Mouse (Mus musculus) heart, embryonic 14.5 days (tissue): ENCODE data around the gene Ctdsp2. TPM values are rescaled to one million over a fixed set of nuclear protein-coding genes. Genes with fewer than 3 reads are reported as not detected.

Experiments used
- ATAC-seq: fragments of 200-750 bp; cut with Nextera tagmentation; 2 replicates; pipeline ENCODE4 v1.8.0; 2017; ENCODE audit warnings: low read depth, moderate TSS enrichment; ENCODE audit not compliant: insufficient number of reproducible peaks, insufficient read depth, low FRiP score
- H3K27ac ChIP-seq, 2 experiments: fragments of 200-500 bp in 1 of 2; fragments of 300-500 bp in 1 of 2; sonication (generic) in 1 of 2; replicated peaks in 1 of 2; 2 replicates each; pipeline ENCODE4 v1.5.1; 2012 to 2014; ENCODE audit warnings: low read depth in 2 of 2, low read length in 2 of 2, control low read depth in 1 of 2, mild to moderate bottlenecking in 1 of 2, mixed read lengths in 1 of 2; ENCODE audit not compliant: control insufficient read depth in 1 of 2, insufficient read depth in 1 of 2
- H3K27me3 ChIP-seq: fragments of 300-500 bp; sonication (generic); 2 replicates; pipeline ENCODE4 v1.6.1; 2014; ENCODE audit warnings: mild to moderate bottlenecking, low read length, control low read depth; ENCODE audit not compliant: control insufficient read depth, insufficient read depth
- H3K36me3 ChIP-seq: fragments of 300-500 bp; sonication (generic); 2 replicates; pipeline ENCODE4 v1.6.1; 2014; ENCODE audit warnings: mild to moderate bottlenecking, control low read depth, low read length, mixed read lengths; ENCODE audit not compliant: control insufficient read depth, insufficient read depth
- H3K4me1 ChIP-seq, 2 experiments: fragments of 200-500 bp in 1 of 2; fragments of 300-500 bp in 1 of 2; sonication (generic) in 1 of 2; 2 replicates each; pipeline ENCODE4 v1.6.1; 2012 to 2014; ENCODE audit warnings: low read length in 2 of 2, control low read depth in 1 of 2, mixed read lengths in 1 of 2; ENCODE audit not compliant: control insufficient read depth in 2 of 2, insufficient read depth in 2 of 2
- H3K4me2 ChIP-seq: fragments of 300-500 bp; sonication (generic); 2 replicates; pipeline ENCODE4 v1.6.1; 2014; ENCODE audit warnings: mild to moderate bottlenecking, low read length
- H3K4me3 ChIP-seq, 2 experiments: fragments of 200-500 bp in 1 of 2; fragments of 300-500 bp in 1 of 2; sonication (generic) in 1 of 2; 2 replicates each; pipeline ENCODE4 v1.5.1; 2012 to 2014; ENCODE audit warnings: low read length in 2 of 2, mild to moderate bottlenecking in 2 of 2, control low read depth in 1 of 2, low read depth in 1 of 2, moderate library complexity in 1 of 2; ENCODE audit not compliant: control insufficient read depth in 1 of 2, insufficient read depth in 1 of 2
- H3K9ac ChIP-seq: fragments of 300-500 bp; sonication (generic); 2 replicates; pipeline ENCODE4 v1.6.1; 2014; ENCODE audit warnings: mild to moderate bottlenecking, low read length
- H3K9me3 ChIP-seq: fragments of 300-500 bp; sonication (generic); 2 replicates; pipeline ENCODE4 v1.6.1; 2016; ENCODE audit warnings: low read length, control low read depth; ENCODE audit not compliant: control insufficient read depth
- WGBS: fragments of 180-500 bp; shearing (Covaris S2); extraction: QIAGEN DNeasy Blood & Tissue Kit; methylation state at CpG from one replicate; pipeline ENCODE4 v1.1.7; 2014; 5-methylcytosine and 5-hydroxymethylcytosine counted together
- polyA plus RNA-seq: library from polyadenylated mRNA; unstranded; fragments of >200 nt; fragmentation: Nextera tagmentation; extraction: Ambion mirVana; gene quantifications from 2 replicates; pipeline ENCODE4 v1.2.1, GENCODE M21; 2014

Ctdsp2 gene
- polyA plus RNA-seq, 1 experiment from 2014 or later, result 64.4 TPM

DNA sequence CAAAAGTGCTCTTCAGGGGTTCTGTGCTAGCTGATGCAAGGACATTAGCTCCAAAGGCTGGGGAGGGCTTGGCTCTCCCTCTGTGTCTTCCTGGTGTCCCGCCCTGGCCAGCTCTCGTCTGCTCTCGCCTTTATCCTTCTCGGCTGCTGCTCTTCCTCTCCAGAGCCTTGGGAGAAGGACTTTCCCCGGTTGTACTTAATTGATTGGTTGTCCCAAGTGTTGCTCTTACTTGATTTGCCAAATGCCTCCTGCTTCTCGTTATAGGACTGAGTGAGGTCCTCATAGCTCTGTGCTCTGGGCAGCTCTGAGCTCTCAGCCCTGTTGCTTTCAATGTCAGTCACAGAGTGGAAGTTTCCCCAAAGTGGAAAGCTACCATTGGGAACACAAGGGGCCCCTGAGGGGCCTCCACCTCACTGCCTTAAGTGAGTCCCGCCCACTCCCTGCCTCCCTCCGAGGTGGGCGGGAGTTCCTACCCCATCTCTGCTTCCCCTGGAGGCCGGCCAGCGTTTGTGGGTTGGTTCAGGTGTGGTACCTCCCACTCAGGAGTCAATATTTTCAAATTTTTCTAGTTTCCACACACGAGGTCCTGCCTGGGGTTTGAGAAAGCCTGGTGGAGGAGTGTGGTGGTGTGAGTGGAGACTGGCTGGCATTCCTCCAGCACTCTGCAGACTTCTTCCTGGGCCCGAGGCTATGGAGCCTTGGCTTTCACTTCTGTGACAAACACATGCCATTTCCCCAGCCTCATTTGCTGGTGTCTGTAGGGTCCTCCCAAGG is 19.0 kb downstream of the Ctdsp2 start:
- ATAC-seq, result no peak
- Histone ChIP-seq H3K27me3 (no peaks in the 10 kb centered on the region), H3K4me3 (no peak overlapping the region), H3K4me2 (no peak overlapping the region), H3K36me3 (peaks cover 75% of the 10 kb centered on the region), H3K9me3 (no peaks in the 10 kb centered on the region), H3K4me1 (no peaks in the 10 kb centered on the region; a peak in 1 of 4 replicates), H3K27ac (no peak overlapping the region), H3K9ac (no peak overlapping the region)
- WGBS, result 59% methylated on average over 13 of the region's 13 CpGs

DNA sequence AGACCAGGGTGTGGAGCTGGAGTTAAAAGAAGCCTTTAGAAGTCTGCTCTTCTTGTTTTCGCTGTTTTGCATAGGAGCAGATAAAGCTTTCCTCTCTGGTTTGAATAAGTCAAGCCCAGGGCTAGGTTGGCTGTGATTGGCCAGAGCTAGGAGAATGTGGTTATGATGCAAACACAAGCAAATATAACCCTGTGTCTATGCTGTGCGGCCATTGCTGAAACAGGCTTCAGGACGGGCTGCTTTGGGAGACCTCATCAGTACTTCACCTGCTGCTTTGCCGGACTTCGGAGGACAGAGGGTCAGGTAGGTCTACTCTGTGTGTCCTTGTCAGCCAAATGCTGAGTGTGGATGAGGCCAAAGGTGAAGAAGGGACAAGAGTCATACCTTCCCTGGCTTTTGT is 22.0 kb downstream of the Ctdsp2 start, which contains the start of gene Avil:
TSS of gene Avil (plus strand) at position 181 of the 400 bp plus-strand sequence.
- H3K9ac ChIP-seq, result no peak within 1 kb of the TSS
- no peak for ATAC-seq
- WGBS, result 83% methylated on average over 5 of the region's 5 CpGs
- H3K4me1 ChIP-seq, result no peaks in the 10 kb centered on the region; a peak in 1 of 4 replicates
- no peaks in the 10 kb centered on the region for H3K9me3 ChIP-seq
- no peak within 1 kb of the TSS for H3K27ac ChIP-seq
- no peaks in the 10 kb centered on the region for H3K27me3 ChIP-seq
- peaks cover 45% of the 10 kb centered on the region for H3K36me3 ChIP-seq
- no peak within 1 kb of the TSS for H3K4me3 ChIP-seq
- no peak within 1 kb of the TSS for H3K4me2 ChIP-seq

DNA sequence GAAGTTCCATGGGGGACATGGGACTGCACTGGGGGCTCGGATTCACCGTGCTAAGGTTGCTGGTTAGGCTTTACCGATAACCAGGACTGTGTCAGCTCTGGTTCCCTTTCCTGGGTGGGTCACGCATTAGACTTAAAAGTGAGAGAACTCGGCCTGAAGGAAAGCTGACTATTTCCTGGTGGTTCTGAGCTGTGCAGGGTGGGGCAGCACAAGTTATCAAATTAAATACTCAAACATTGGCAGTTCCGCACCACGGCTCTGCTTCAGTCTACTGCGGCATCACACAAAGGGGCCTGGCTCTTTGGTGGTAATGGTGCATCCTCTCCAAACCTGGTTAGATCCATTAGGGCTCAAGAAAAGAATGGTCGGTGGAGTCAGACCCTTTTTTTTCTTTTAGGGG is 22.8 kb downstream of the Ctdsp2 start:
- peaks cover 38% of the 10 kb centered on the region for H3K36me3 ChIP-seq
- WGBS, result 74% methylated on average over 9 of the region's 9 CpGs

DNA sequence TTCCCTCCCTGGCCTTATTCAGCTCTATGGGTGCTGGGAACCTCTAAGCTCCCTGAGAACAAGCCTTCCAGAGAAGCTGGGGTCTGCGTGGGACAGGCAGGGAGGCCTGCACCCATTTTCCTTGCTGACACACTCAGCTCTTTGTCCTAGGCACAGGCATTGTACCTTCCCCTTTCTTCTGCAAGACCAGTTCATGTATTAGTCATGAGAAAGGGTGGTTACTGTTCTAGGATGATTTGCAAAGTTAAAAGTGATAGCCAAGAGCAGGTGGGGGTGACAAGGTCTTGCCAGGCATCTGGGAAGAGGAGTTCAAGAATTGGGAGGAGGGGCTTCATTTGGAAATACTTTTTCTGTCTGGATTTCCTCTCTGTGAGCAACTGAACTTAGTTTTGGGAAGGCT is 23.5 kb downstream of the Ctdsp2 start:
- H3K36me3 ChIP-seq, result peaks cover 38% of the 10 kb centered on the region
- H3K9ac ChIP-seq, result no peak overlapping the region
- no peak overlapping the region for H3K27ac ChIP-seq
- H3K4me2 ChIP-seq, result no peak overlapping the region
- no peak for ATAC-seq
- H3K9me3 ChIP-seq, result no peaks in the 10 kb centered on the region
- no peaks in the 10 kb centered on the region; a peak in 1 of 4 replicates for H3K4me1 ChIP-seq
- 78% methylated on average over 1 of the region's 1 CpGs for WGBS
- H3K27me3 ChIP-seq, result no peaks in the 10 kb centered on the region
- no peak overlapping the region for H3K4me3 ChIP-seq

More for the DNA sequence above, 22.8 kb downstream of the Ctdsp2 start:
- no peak overlapping the region for H3K9ac ChIP-seq
- no peak overlapping the region for H3K4me3 ChIP-seq
- H3K4me1 ChIP-seq, result no peaks in the 10 kb centered on the region; a peak in 1 of 4 replicates
- H3K9me3 ChIP-seq, result no peaks in the 10 kb centered on the region
- H3K27me3 ChIP-seq, result no peaks in the 10 kb centered on the region
- H3K4me2 ChIP-seq, result no peak overlapping the region
- no peak for ATAC-seq
- no peak overlapping the region for H3K27ac ChIP-seq

DNA sequence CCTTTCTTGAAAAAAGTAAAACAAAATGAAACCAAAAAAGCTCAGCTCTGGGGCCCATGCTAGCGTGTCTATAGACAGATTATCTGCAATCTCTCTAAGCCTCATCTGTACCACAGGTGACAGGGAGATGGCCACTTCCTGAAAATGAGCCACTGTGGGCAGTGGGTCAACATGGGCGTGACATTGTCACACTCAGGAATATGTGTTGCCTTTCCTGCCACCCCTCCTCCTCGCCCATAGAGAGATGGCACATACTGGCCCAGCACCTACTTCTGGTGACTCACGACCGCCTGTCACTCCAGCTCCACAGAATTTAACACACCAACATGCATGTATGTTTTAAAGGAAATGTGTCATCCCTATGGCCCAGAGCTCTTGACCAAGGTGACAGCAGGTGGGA is 24.2 kb downstream of the Ctdsp2 start:
- Histone ChIP-seq H3K9me3 (no peaks in the 10 kb centered on the region), H3K27ac (no peak overlapping the region), H3K27me3 (no peaks in the 10 kb centered on the region), H3K4me2 (no peak overlapping the region), H3K36me3 (peaks cover 31% of the 10 kb centered on the region), H3K4me1 (no peaks in the 10 kb centered on the region), H3K9ac (no peak overlapping the region), H3K4me3 (no peak overlapping the region)
- WGBS, result 81% methylated on average over 5 of the region's 5 CpGs
- no peak for ATAC-seq

DNA sequence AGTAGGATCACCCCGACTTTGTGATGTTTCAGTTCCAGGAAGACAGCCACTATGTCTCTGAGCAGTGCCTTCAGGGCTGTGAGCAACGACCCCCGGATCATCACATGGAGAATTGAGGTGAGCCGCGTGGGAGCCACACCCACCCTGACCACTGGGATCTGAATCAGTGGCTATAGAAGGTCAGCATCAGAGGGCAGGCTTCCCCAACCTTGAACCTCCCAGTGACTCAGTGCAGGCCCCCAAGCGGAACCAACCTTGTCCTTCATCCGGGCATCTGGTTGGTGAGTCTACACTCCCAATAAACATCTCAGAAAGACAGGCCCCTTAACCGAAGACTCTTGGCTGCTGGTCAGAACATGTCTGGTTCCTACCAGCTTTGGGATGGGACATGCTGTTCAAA is 24.8 kb downstream of the Ctdsp2 start:
- H3K27ac ChIP-seq, result no peak overlapping the region
- no peaks in the 10 kb centered on the region for H3K4me1 ChIP-seq
- no peak for ATAC-seq
- WGBS, result 84% methylated on average over 8 of the region's 8 CpGs
- H3K27me3 ChIP-seq, result no peaks in the 10 kb centered on the region
- H3K9me3 ChIP-seq, result no peaks in the 10 kb centered on the region
- no peak overlapping the region for H3K9ac ChIP-seq
- H3K4me2 ChIP-seq, result no peak overlapping the region
- H3K4me3 ChIP-seq, result no peak overlapping the region
- peaks cover 25% of the 10 kb centered on the region for H3K36me3 ChIP-seq

DNA sequence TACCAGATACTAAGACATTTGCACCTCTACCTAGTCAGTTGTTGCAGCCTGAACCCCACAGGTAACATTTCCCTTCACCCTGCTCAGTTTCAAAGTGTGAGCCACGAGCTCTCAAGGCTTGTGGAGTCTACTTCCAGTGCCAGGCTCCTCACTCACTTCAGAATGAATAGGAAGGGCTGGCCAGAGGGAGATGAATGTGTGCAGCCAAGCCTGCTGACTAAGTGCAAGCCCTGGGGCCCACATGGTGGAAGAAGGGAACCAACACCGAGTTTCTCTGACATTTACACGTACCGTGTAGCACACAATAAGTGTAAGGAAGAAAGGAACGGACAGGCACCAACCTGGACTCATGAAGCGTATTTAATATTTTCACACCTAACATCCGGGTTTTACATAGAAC is 25.3 kb downstream of the Ctdsp2 start:
- no peak overlapping the region for H3K27ac ChIP-seq
- 84% methylated on average over 7 of the region's 7 CpGs for WGBS
- H3K9me3 ChIP-seq, result no peaks in the 10 kb centered on the region
- no peak for ATAC-seq
- H3K4me2 ChIP-seq, result no peak overlapping the region
- no peaks in the 10 kb centered on the region for H3K27me3 ChIP-seq
- no peak overlapping the region for H3K4me3 ChIP-seq
- peaks cover 20% of the 10 kb centered on the region for H3K36me3 ChIP-seq
- H3K9ac ChIP-seq, result no peak overlapping the region
- no peaks in the 10 kb centered on the region for H3K4me1 ChIP-seq

DNA sequence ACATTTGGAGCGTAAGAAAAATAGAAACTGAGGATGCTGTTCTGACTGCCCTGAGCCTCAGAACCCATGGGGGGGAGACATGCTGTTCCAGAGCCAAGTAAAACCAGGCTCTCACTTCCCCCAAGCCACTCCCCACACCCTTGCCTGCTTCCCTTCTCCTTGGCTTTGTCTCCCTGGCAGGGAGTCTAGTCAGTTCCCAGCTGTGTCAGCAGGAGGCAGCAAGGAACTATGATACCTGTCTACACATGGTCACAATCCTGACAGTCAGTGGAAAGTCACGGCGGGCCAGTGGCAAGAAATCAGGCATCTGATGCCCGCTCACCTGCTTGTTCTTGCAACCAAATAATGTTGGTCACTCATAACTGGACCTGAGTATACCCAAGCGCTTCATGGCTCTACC is 38.0 kb downstream of the Ctdsp2 start:
- Histone ChIP-seq H3K9ac (no peak overlapping the region), H3K4me1 (no peaks in the 10 kb centered on the region), H3K9me3 (no peaks in the 10 kb centered on the region), H3K27me3 (no peaks in the 10 kb centered on the region), H3K36me3 (peaks cover 7% of the 10 kb centered on the region; the same call in 1 of the 2 replicates), H3K4me3 (no peak overlapping the region), H3K4me2 (no peak overlapping the region), H3K27ac (no peak overlapping the region)
- 55% methylated on average over 5 of the region's 5 CpGs for WGBS
- ATAC-seq, result no peak
